Comparison of ENCODE assay signal across 18 mouse cellular contexts in the genomic region with DNA sequence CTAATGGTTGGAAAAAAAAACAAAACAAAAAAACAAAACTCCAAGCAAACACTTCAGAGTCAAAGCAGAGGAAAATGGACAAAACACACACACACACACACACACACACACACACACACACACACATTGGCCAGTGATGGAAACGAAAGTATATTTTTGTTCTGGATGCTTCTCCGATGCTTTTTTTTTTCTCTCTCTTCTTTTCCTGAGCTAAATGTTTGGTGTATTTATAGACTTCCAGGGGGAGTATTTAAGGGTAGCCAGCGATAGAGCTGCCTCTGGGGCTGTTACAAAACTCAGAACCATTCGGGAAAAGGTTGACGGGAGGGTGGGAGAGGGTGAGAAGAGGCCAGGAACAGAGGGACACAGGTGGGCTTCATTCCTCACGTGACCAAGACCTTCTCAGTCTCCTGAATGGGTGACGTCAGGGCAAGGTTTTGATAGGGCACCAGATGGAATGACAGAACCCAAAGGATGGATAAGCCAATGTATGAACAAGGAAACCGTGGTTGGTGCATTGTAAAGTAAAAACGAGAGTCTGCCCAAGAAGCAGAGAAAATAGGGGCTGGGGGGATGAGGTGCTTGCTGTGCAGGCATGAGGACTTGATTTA. TPM values are rescaled to one million over a fixed set of nuclear protein-coding genes. Genes with fewer than 3 reads are reported as not detected.
DNase-seq lines count a peak whose midpoint lies in the region; ATAC-seq and TF ChIP-seq lines count a peak whose summit lies in the region.
"Had no signal": no experiment of that assay in that cellular context is flagged by ENCODE, and none has a peak within 500 bp of the region (broad histone marks: within the 10 kb centered on the region; RNA-seq: fewer than 3 reads in every experiment).

No protein-coding gene starts in this region.

- peak overlapping the region; percentile 83 for H3K27ac ChIP-seq in gastrocnemius, adult 2 months
- peak overlapping the region; percentile 1; the same call in 1 of the 2 replicates for H3K27ac ChIP-seq in kidney, embryonic 16.5 days (ENCODE audit: low read length)
- peak overlapping the region; percentile 92; the same call in 1 of the 2 replicates for H3K27ac ChIP-seq in limb, embryonic 10.5 days
- H3K27ac ChIP-seq: macrophage; neural tube, embryonic 12.5 days had no signal

- no peaks in the 10 kb centered on the region for H3K27me3 ChIP-seq in kidney, embryonic 16.5 days (ENCODE audit: insufficient read depth, low read length)
- no peaks in the 10 kb centered on the region for H3K27me3 ChIP-seq in limb, embryonic 10.5 days (ENCODE audit: low read depth, poor library complexity, severe bottlenecking)
- H3K27me3 ChIP-seq: neural tube, embryonic 12.5 days had no signal

- WGBS in kidney, embryonic 16.5 days = 67% methylated on average over 9 of the region's 9 CpGs
- WGBS in limb, embryonic 10.5 days = 89% methylated on average over 9 of the region's 9 CpGs

- ATAC-seq in kidney, embryonic 16.5 days (ENCODE audit: low FRiP score, low TSS enrichment) = no peak

- H3K4me3 ChIP-seq in gastrocnemius, adult 2 months = no peak overlapping the region
- H3K4me3 ChIP-seq in kidney, embryonic 16.5 days (ENCODE audit: low read length) = no peak overlapping the region
- H3K4me3 ChIP-seq in limb, embryonic 10.5 days = no peak overlapping the region
- H3K4me3 ChIP-seq: neural tube, embryonic 12.5 days had no signal

- H3K9ac ChIP-seq in kidney, embryonic 16.5 days (replicated peaks; ENCODE audit: low read length) = no peak overlapping the region
- H3K9ac ChIP-seq: neural tube, embryonic 12.5 days had no signal

- H3K9me3 ChIP-seq in kidney, embryonic 16.5 days (ENCODE audit: low read length) = no peaks in the 10 kb centered on the region
- no peaks in the 10 kb centered on the region; the same call in 1 of the 2 replicates for H3K9me3 ChIP-seq in limb, embryonic 10.5 days (replicated peaks)
- H3K9me3 ChIP-seq: G1E; neural tube, embryonic 12.5 days had no signal

- peaks cover 4% of the 10 kb centered on the region; the same call in 1 of the 2 replicates for H3K4me1 ChIP-seq in kidney, embryonic 16.5 days (ENCODE audit: insufficient read depth, low read length)
- peaks cover 44% of the 10 kb centered on the region for H3K4me1 ChIP-seq in limb, embryonic 10.5 days

- no peak for DNase-seq in gastrocnemius, adult 2 months
- DNase-seq in gastrocnemius, postnatal 36 days = no peak
- DNase-seq in kidney, adult 9 months = no peak
- DNase-seq in brain, adult 2 months (ENCODE audit: low read depth, low spot score) = peak; percentile 72
- DNase-seq in limb, embryonic 10.5 days (ENCODE audit: low spot score) = no peak
- DNase-seq in cerebellum, adult 11-12 months = no peak
- DNase-seq in embryo, embryonic 10 days (ENCODE audit: low spot score) = no peak
- DNase-seq: B cell, adult 2 months; cerebellum, adult 2 months; embryo, embryonic 11 days; gastrocnemius, postnatal 10 days; kidney, postnatal 4 days; midbrain, embryonic 14.5 days; thymus, postnatal 36 days had no signal

- no peak overlapping the region for H3K4me2 ChIP-seq in kidney, embryonic 16.5 days (replicated peaks; ENCODE audit: low read depth, low read length)
- H3K4me2 ChIP-seq: neural tube, embryonic 12.5 days had no signal

- no peaks in the 10 kb centered on the region for H3K36me3 ChIP-seq in kidney, embryonic 16.5 days (ENCODE audit: insufficient read depth, low read length)
- H3K36me3 ChIP-seq in limb, embryonic 10.5 days = no peaks in the 10 kb centered on the region
- H3K36me3 ChIP-seq: G1E; neural tube, embryonic 12.5 days had no signal

- intact Hi-C loops in gastrocnemius, adult 2 months (cut with DNase I) = no loop called here
- intact Hi-C loops in gastrocnemius, postnatal 36 days (cut with DNase I) = loop anchor here (10.0 kb wide), 1 partner anchor 495 kb away; no protein-coding TSS in a partner anchor

- TF ChIP-seq CTCF in gastrocnemius, adult 2 months (IDR thresholded peaks at IDR 0.05) = no peak

RNA-seq across cellular contexts. Expression of a gene that starts 5.5 kb away (rescaled TPM):
- total RNA-seq in gastrocnemius, adult 2 months (2021) = 1 to 10 TPM; 4.6 to 8.5 TPM
- total RNA-seq in gastrocnemius, postnatal 36 days (2021) = 1 to 10 TPM; 2.5 to 5.3 TPM
- polyA plus RNA-seq in kidney, embryonic 16.5 days (2015; fragmentation: Nextera tagmentation; extraction: Ambion mirVana) = 33.3 and 39.6 TPM in 2 replicates
- polyA plus RNA-seq in limb, embryonic 10.5 days (2016; fragmentation: Nextera tagmentation; extraction: Ambion mirVana) = 35.3 and 42.2 TPM in 2 replicates

RNA-seq across cellular contexts. Expression of a gene that starts 23.9 kb away (rescaled TPM):
- total RNA-seq in gastrocnemius, adult 2 months (2021) = 1 to 10 TPM; 1.8 TPM
- total RNA-seq in gastrocnemius, postnatal 36 days (2021) = 1 to 10 TPM; 1.3 to 1.9 TPM
- polyA plus RNA-seq in kidney, embryonic 16.5 days (2015; fragmentation: Nextera tagmentation; extraction: Ambion mirVana) = 1.3 and 1.5 TPM in 2 replicates
- 0.08 TPM in 1 of 2 replicates, not detected in the other for polyA plus RNA-seq in limb, embryonic 10.5 days (2016; fragmentation: Nextera tagmentation; extraction: Ambion mirVana)

Comparison
In these comparisons a context has a peak if more than half of its experiments do, and no peak if none do; other contexts are left out.
1. H3K27ac ChIP-seq: peak in every context shown above with its lines; median percentile 92 in limb, embryonic 10.5 days; 83 in gastrocnemius, adult 2 months; 1 in kidney, embryonic 16.5 days.